Mouse (Mus musculus) liver, adult 10 weeks (tissue): ENCODE results near the gene Klhl15. TPM values are rescaled to one million over a fixed set of nuclear protein-coding genes. Genes with fewer than 3 reads are reported as not detected.

Source experiments
- polyA plus RNA-seq: library from polyadenylated mRNA; stranded (reverse); fragments of 350-450 nt; fragmentation: Illumina TruSeq; extraction: RNeasy Lipid Tissue Mini Kit (QIAGEN cat#74804); gene quantifications from one replicate; pipeline ENCODE4 v1.2.3, GENCODE M21; 2014; ENCODE audit warnings: low read depth, low replicate concordance

Gene Klhl15
- 4.3 TPM for polyA plus RNA-seq

DNA sequence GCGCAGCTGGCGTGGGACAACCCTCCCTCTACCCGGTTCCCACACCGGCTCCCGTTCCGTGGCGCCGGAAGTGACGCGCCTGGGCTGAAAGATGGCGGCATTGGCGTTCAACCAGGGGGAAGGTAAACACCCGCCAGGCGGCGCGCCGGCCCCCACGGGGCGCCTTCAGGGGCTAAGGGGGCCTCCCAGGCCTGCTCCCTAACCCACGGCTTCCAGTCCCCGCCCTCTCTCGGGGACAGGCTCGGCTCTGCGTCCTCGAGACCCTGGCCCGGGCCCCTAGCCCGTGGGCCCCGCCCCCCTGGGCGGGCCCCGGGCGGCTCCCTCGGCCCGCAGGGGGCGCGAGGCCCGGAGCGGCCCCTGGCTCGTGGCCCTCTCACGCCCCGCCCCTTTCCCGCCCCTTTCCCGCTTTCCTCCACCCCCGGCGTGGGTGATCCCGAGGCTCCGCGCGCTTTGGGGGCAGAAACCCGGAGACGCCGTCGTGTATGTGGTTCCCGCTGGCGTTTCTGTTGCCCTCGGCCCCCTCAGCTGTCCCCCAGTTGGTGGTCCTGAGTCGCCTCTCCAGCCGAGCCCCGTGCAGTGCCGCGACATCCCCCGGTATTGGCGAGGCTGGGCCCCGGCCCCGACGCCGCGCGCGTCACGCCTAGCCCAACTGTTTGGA lies at the start of gene Klhl15:
Gene Klhl15, plus strand, starts transcription at position 68 of the 658 bp plus-strand sequence.

DNA sequence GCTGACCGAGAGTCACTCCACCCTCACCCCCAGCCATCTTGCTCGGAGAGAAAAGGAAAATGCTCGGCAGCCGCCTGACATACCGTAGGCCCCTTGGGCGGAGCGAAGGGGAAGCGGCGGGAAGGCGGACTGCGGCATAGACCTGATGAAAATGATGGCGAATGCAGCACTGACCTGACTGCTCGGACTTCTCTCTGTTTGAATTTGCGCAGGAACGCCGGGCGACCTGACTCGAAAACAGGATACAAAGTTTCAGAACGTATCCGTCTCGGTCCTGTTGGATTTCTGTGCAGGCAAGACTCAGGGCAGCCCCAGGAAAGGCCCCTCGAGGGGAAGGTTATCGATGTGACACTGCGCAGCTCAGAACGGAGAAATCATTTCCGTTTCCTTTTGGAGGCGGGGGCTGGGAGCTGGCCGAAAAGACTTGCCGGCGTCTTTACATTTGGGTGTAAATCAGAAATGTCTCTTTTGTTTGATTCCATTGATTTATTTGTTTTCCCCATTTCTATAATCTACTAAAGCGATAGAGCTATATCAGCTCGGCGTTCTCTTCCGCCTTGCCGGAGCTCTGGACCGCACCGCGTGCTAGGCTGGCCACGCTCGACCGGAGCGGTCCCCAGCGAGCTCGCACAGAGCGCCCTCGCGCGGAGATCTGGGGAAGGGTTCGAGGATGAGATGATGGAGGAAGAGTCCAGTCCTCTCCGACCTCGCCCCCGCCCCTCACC lies 21.6 kb upstream of the Klhl15 start, which contains the start of gene Eif2s3x:
Gene Eif2s3x, minus strand, starts transcription at position 266 of the 725 bp plus-strand sequence.

Other genes with a start within 250 kb of the Klhl15 start
- gene Zfx, start 110.9 kb upstream of the Klhl15 start, polyA plus RNA-seq, result 13.6 TPM
- gene Eif2s3x, start 21.7 kb upstream of the Klhl15 start, polyA plus RNA-seq, result 155 TPM
- gene Fam90a1b, start 132.2 kb downstream of the Klhl15 start, polyA plus RNA-seq, result not detected
- gene Apoo, start 132.5 kb downstream of the Klhl15 start, polyA plus RNA-seq, result 135 TPM